Mouse (Mus musculus) embryonic fibroblast, embryonic 13.5 days (primary cell): Measurements from ENCODE around the gene 4930507D05Rik. TPM values are rescaled to one million over a fixed set of nuclear protein-coding genes. Genes with fewer than 3 reads are reported as not detected.

Experiments used
- H3K27ac ChIP-seq: 2 replicates; pipeline ENCODE4 v1.5.1; 2012; ENCODE audit warnings: low read length, control low read depth, inconsistent platforms; ENCODE audit not compliant: insufficient read depth
- H3K4me1 ChIP-seq: 2 replicates; pipeline ENCODE4 v1.6.1; 2011; ENCODE audit warnings: low read length; ENCODE audit not compliant: control insufficient read depth, insufficient read depth
- H3K4me3 ChIP-seq: 2 replicates; pipeline ENCODE4 v1.5.1; 2011; ENCODE audit warnings: mild to moderate bottlenecking, control low read depth, low read length; ENCODE audit not compliant: insufficient read depth
- CTCF ChIP-seq: IDR thresholded peaks from 2 replicates; pipeline ENCODE4 v1.5.1; 2011; ENCODE audit warnings: mild to moderate bottlenecking, control low read depth, low read length, moderate library complexity, borderline replicate concordance; ENCODE audit not compliant: insufficient read depth
- POLR2A ChIP-seq: IDR thresholded peaks from 2 replicates; pipeline ENCODE4 v1.6.1; 2011; ENCODE audit warnings: low read depth, mild to moderate bottlenecking, control low read depth, low read length, moderate library complexity
- polyA plus RNA-seq: library from polyadenylated mRNA; stranded (reverse); fragments of >200 nt; gene quantifications from 2 replicates; pipeline ENCODE4 v1.2.4, GENCODE M21; 2011; ENCODE audit warnings: low read depth; ENCODE audit not compliant: missing spikeins, insufficient read length

4930507D05Rik gene
- not detected in 2 replicates for polyA plus RNA-seq

- H3K4me1 ChIP-seq: peaks cover 5% of the 10 kb centered on the region; the same call in 1 of the 2 replicates
- H3K4me3 ChIP-seq: peak within 1 kb of the TSS; percentile 99
- TF ChIP-seq POLR2A: peak; percentile 69
- TF ChIP-seq CTCF: no peak
- peak within 1 kb of the TSS; percentile 86 for H3K27ac ChIP-seq
These were observed at the start of gene 4930507D05Rik, which contains the start of gene Supv3l1 for GRCm38 (mm10) chr10:62449364-62450279. Gene 4930507D05Rik, plus strand, starts transcription at chr10:62449489. Gene Supv3l1, minus strand, starts transcription at chr10:62449738.

- Histone ChIP-seq H3K4me1 (no peaks in the 10 kb centered on the region), H3K4me3 (no peak overlapping the region), H3K27ac (no peak overlapping the region)
- TF ChIP-seq POLR2A (no peak), CTCF (no peak)
These were observed 47.6 kb upstream of the 4930507D05Rik start for GRCm38 (mm10) chr10:62401641-62402111.

- Histone ChIP-seq H3K4me3 (no peak overlapping the region), H3K27ac (no peak overlapping the region), H3K4me1 (no peaks in the 10 kb centered on the region)
- TF ChIP-seq POLR2A: no peak
- TF ChIP-seq CTCF: no peak
These were observed 44.4 kb upstream of the 4930507D05Rik start for GRCm38 (mm10) chr10:62404901-62405300.

GRCm38 (mm10) chr10:62410943-62411342 lies 38.3 kb upstream of the 4930507D05Rik start:
- Histone ChIP-seq H3K4me3 (no peak overlapping the region), H3K4me1 (peaks cover 6% of the 10 kb centered on the region; the same call in 1 of the 2 replicates), H3K27ac (no peak overlapping the region)
- TF ChIP-seq CTCF: peak; percentile 95
- TF ChIP-seq POLR2A: no peak

GRCm38 (mm10) chr10:62411431-62412410 lies 37.6 kb upstream of the 4930507D05Rik start:
- Histone ChIP-seq H3K4me3 (no peak overlapping the region), H3K4me1 (peaks cover 6% of the 10 kb centered on the region; the same call in 1 of the 2 replicates), H3K27ac (no peak overlapping the region)
- TF ChIP-seq POLR2A: no peak
- no peak for TF ChIP-seq CTCF

- Histone ChIP-seq H3K27ac (no peak overlapping the region), H3K4me3 (no peak overlapping the region)
- TF ChIP-seq POLR2A: no peak
- TF ChIP-seq CTCF: no peak
These were observed 36.2 kb upstream of the 4930507D05Rik start for GRCm38 (mm10) chr10:62412906-62413605.

GRCm38 (mm10) chr10:62413606-62413982 lies 35.7 kb upstream of the 4930507D05Rik start:
- Histone ChIP-seq H3K4me1 (peaks cover 6% of the 10 kb centered on the region; the same call in 1 of the 2 replicates), H3K4me3 (no peak overlapping the region), H3K27ac (no peak overlapping the region)
- no peak for TF ChIP-seq POLR2A
- TF ChIP-seq CTCF: no peak

More at GRCm38 (mm10) chr10:62412906-62413605, 36.2 kb upstream of the 4930507D05Rik start:
- peaks cover 6% of the 10 kb centered on the region; the same call in 1 of the 2 replicates for H3K4me1 ChIP-seq

GRCm38 (mm10) chr10:62418831-62419356 lies 30.4 kb upstream of the 4930507D05Rik start:
- H3K4me1 ChIP-seq: no peaks in the 10 kb centered on the region
- no peak overlapping the region for H3K27ac ChIP-seq
- TF ChIP-seq CTCF (no peak), POLR2A (no peak)
- no peak overlapping the region for H3K4me3 ChIP-seq
